12 mouse cellular contexts compared by ENCODE assay signal in genomic region chr1:168376330-168376729, GRCm38 (mm10). TPM values are rescaled to one million over a fixed set of nuclear protein-coding genes. Genes with fewer than 3 reads are reported as not detected.
A peak's percentile ranks its signal among the peaks of the same experiment; 100 is the strongest.
DNase-seq lines count a peak whose midpoint lies in the region; ATAC-seq and TF ChIP-seq lines count a peak whose summit lies in the region.
"Had no signal": no experiment of that assay in that cellular context is flagged by ENCODE, and none has a peak within 500 bp of the region (broad histone marks: within the 10 kb centered on the region; RNA-seq: fewer than 3 reads in every experiment).

No protein-coding gene starts in this region.

- H3K4me3 ChIP-seq in intestine, postnatal 0 days (ENCODE audit: low read depth, low read length) = no peak overlapping the region
- H3K4me3 ChIP-seq in intestine, embryonic 15.5 days (replicated peaks) = no peak overlapping the region
- no peak overlapping the region for H3K4me3 ChIP-seq in midbrain, postnatal 0 days (ENCODE audit: low read depth, low read length)
- no peak overlapping the region for H3K4me3 ChIP-seq in midbrain, embryonic 13.5 days (replicated peaks)
- H3K4me3 ChIP-seq: heart, embryonic 10.5 days; liver, embryonic 13.5 days had no signal

- TF ChIP-seq CTCF in intestine, postnatal 0 days (IDR thresholded peaks at IDR 0.05; ENCODE audit: low read depth) = peak; percentile 64
- TF ChIP-seq CTCF in midbrain, postnatal 0 days (IDR thresholded peaks at IDR 0.05) = peak; percentile 46

- H3K4me1 ChIP-seq in intestine, postnatal 0 days (replicated peaks; ENCODE audit: control insufficient read depth, insufficient read depth, low read length) = no peaks in the 10 kb centered on the region; the same call in none of the 2 replicates
- peaks cover 12% of the 10 kb centered on the region for H3K4me1 ChIP-seq in intestine, embryonic 15.5 days (replicated peaks)
- 0 out of 2 replicates have a peak, but pooled peaks cover 2% of the 10 kb centered on the region for H3K4me1 ChIP-seq in midbrain, postnatal 0 days (ENCODE audit: insufficient read depth, low read length)
- peaks cover 54% of the 10 kb centered on the region for H3K4me1 ChIP-seq in midbrain, embryonic 13.5 days (replicated peaks)
- H3K4me1 ChIP-seq: liver, embryonic 13.5 days had no signal

- 27% methylated on average over 3 of the region's 3 CpGs for WGBS in intestine, postnatal 0 days
- WGBS in intestine, embryonic 15.5 days = 34% methylated on average over 3 of the region's 3 CpGs
- WGBS in midbrain, postnatal 0 days = 62% methylated on average over 3 of the region's 3 CpGs
- WGBS in midbrain, embryonic 13.5 days = 72% methylated on average over 3 of the region's 3 CpGs

- H3K9ac ChIP-seq in intestine, postnatal 0 days (ENCODE audit: low read depth, low read length) = no peak overlapping the region
- H3K9ac ChIP-seq in intestine, embryonic 15.5 days = no peak overlapping the region
- H3K9ac ChIP-seq in midbrain, postnatal 0 days (replicated peaks; ENCODE audit: low read length, poor library complexity, severe bottlenecking) = no peak overlapping the region
- no peak overlapping the region for H3K9ac ChIP-seq in midbrain, embryonic 13.5 days (replicated peaks)
- H3K9ac ChIP-seq: liver, embryonic 13.5 days had no signal

- ATAC-seq in intestine, postnatal 0 days = no peak
- no peak for ATAC-seq in intestine, embryonic 15.5 days
- ATAC-seq in midbrain, postnatal 0 days (ENCODE audit: low FRiP score) = no peak
- ATAC-seq in midbrain, embryonic 13.5 days = no peak
- no peak for ATAC-seq in activated CD4-positive, CD25-positive, alpha-beta regulatory T cell, adult 4 months

- H3K36me3 ChIP-seq in intestine, postnatal 0 days (ENCODE audit: control insufficient read depth, insufficient read depth) = no peaks in the 10 kb centered on the region
- H3K36me3 ChIP-seq in intestine, embryonic 15.5 days = no peaks in the 10 kb centered on the region
- no peaks in the 10 kb centered on the region for H3K36me3 ChIP-seq in midbrain, postnatal 0 days (ENCODE audit: insufficient read depth, low read length)
- H3K36me3 ChIP-seq in midbrain, embryonic 13.5 days = peaks cover 3% of the 10 kb centered on the region; the same call in 1 of the 2 replicates
- H3K36me3 ChIP-seq: liver, embryonic 13.5 days had no signal

- no peak overlapping the region for H3K27ac ChIP-seq in intestine, postnatal 0 days (ENCODE audit: low read depth, low read length)
- H3K27ac ChIP-seq in intestine, embryonic 15.5 days = no peak overlapping the region
- H3K27ac ChIP-seq in midbrain, postnatal 0 days (ENCODE audit: low read depth, low read length) = no peak overlapping the region
- H3K27ac ChIP-seq in midbrain, embryonic 13.5 days = no peak overlapping the region
- H3K27ac ChIP-seq: heart, embryonic 10.5 days; liver, embryonic 13.5 days had no signal

- H3K9me3 ChIP-seq in intestine, postnatal 0 days (ENCODE audit: control insufficient read depth) = no peaks in the 10 kb centered on the region
- no peaks in the 10 kb centered on the region for H3K9me3 ChIP-seq in intestine, embryonic 15.5 days
- H3K9me3 ChIP-seq in midbrain, postnatal 0 days (ENCODE audit: low read length) = no peaks in the 10 kb centered on the region
- H3K9me3 ChIP-seq in midbrain, embryonic 13.5 days = no peaks in the 10 kb centered on the region
- H3K9me3 ChIP-seq: heart, embryonic 10.5 days; liver, embryonic 13.5 days had no signal

- no peaks in the 10 kb centered on the region for H3K27me3 ChIP-seq in intestine, postnatal 0 days (replicated peaks; ENCODE audit: control insufficient read depth, insufficient read depth, low read length)
- no peaks in the 10 kb centered on the region for H3K27me3 ChIP-seq in intestine, embryonic 15.5 days (replicated peaks)
- H3K27me3 ChIP-seq in midbrain, postnatal 0 days (ENCODE audit: insufficient read depth, low read length) = no peaks in the 10 kb centered on the region
- no peaks in the 10 kb centered on the region for H3K27me3 ChIP-seq in midbrain, embryonic 13.5 days
- H3K27me3 ChIP-seq: liver, embryonic 13.5 days had no signal

- no peak overlapping the region for H3K4me2 ChIP-seq in intestine, postnatal 0 days (replicated peaks; ENCODE audit: low read depth)
- no peak overlapping the region for H3K4me2 ChIP-seq in intestine, embryonic 15.5 days (replicated peaks)
- no peak overlapping the region for H3K4me2 ChIP-seq in midbrain, postnatal 0 days (ENCODE audit: low read depth, low read length, poor library complexity, severe bottlenecking)
- no peak overlapping the region for H3K4me2 ChIP-seq in midbrain, embryonic 13.5 days (replicated peaks)
- H3K4me2 ChIP-seq: liver, embryonic 13.5 days had no signal

- peak; percentile 54 for DNase-seq in adrenal gland, postnatal 14 days
- no peak for DNase-seq in adrenal gland, adult 2 months
- DNase-seq in midbrain, postnatal 0 days (ENCODE audit: low spot score) = no peak
- no peak for DNase-seq in layer of hippocampus, adult 9-10 months (ENCODE audit: low spot score)
- DNase-seq: liver, embryonic 13.5 days; right cerebral cortex, adult 18-20 months; thymus, postnatal 4 days had no signal

RNA-seq across cellular contexts. Expression of gene Pbx1, which starts 55.7 kb away (rescaled TPM):
- 163 and 168 TPM in 2 replicates for total RNA-seq in adrenal gland, postnatal 14 days (2021)
- total RNA-seq in adrenal gland, adult 2 months (2021) = 100 to 1,000 TPM; 148 to 210 TPM
- 35.7 and 66.2 TPM in 2 replicates for polyA plus RNA-seq in adrenal gland, adult 2 months (2012; rRNA removed)
- 9.8 and 11.4 TPM in 2 replicates for polyA plus RNA-seq in intestine, postnatal 0 days (2015; fragmentation: Nextera tagmentation; extraction: Ambion mirVana)
- 24.0 and 27.5 TPM in 2 replicates for polyA plus RNA-seq in intestine, embryonic 15.5 days (2015; fragmentation: Nextera tagmentation; extraction: Ambion mirVana)
- total RNA-seq in midbrain, postnatal 0 days (2014; rRNA removed) = 83.4 and 104 TPM in 2 replicates
- 50.6 and 57.6 TPM in 2 replicates for polyA plus RNA-seq in midbrain, postnatal 0 days (2015; fragmentation: Nextera tagmentation; extraction: Ambion mirVana)
- 84.9 and 91.4 TPM in 2 replicates for polyA plus RNA-seq in midbrain, embryonic 13.5 days (2015; fragmentation: Nextera tagmentation; extraction: Ambion mirVana)
- polyA plus RNA-seq in activated CD4-positive, CD25-positive, alpha-beta regulatory T cell, adult 4 months (2017; shearing (Covaris generic)) = under 1 TPM in 1 of 2 experiments, not detected in 1; 0.08 TPM

Comparison
In these comparisons a context has a peak if more than half of its experiments do, and no peak if none do; other contexts are left out.
1. RNA of gene Pbx1, which starts 55.7 kb away (polyA plus RNA-seq): 84.9 to 91.4 TPM in midbrain, embryonic 13.5 days, 35.7 to 66.2 TPM in adrenal gland, adult 2 months, 50.6 to 57.6 TPM in midbrain, postnatal 0 days, 24.0 to 27.5 TPM in intestine, embryonic 15.5 days and 9.8 to 11.4 TPM in intestine, postnatal 0 days; 0.08 TPM in activated CD4-positive, CD25-positive, alpha-beta regulatory T cell, adult 4 months; every median in the first group is over 10 times any median in the second.